Mouse (Mus musculus) ES-Bruce4 (cell line): ENCODE results near the gene Pdhb.

ENCODE experiments used
- EP300 ChIP-seq: IDR thresholded peaks from 2 replicates; pipeline ENCODE4 v1.6.1; 2011; ENCODE audit warnings: low read depth, low read length; ENCODE audit not compliant: insufficient read depth
- POLR2A ChIP-seq: IDR thresholded peaks from one replicate; pipeline ENCODE4 v1.8.1; 2011; ENCODE audit warnings: low read length; ENCODE audit not compliant: insufficient read depth

DNA sequence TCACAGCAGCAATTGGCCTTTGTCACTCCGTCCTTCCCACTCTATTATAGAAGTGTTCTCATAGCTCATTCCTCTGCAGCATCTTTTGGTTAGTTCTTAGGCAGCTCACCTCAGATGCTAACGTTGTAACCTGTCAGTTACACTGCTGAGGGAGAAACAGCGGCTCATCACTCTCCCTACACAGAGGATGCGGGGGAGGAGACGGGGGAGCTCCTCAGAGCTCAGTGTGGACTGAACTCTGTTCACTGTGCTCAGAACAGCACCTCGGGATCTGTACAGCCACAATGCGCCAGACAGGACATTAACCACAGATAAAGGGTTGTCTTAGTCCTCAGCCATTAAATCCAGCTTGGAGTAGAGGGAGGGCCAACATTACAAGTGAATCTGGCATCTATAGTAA lies 8.4 kb downstream of the Pdhb start:
- TF ChIP-seq EP300, result no peak
- no peak for TF ChIP-seq POLR2A
